Mouse (Mus musculus) G1E (cell line): ENCODE measurements around the gene Gm12216.

ENCODE experiments used
- CTCF ChIP-seq: IDR thresholded peaks from 2 replicates; pipeline ENCODE4 v1.5.1; 2012; ENCODE audit warnings: low read depth, low read length, inconsistent platforms, mixed read lengths
- GATA1 ChIP-seq: IDR thresholded peaks from 2 replicates; pipeline ENCODE4 v1.6.1; 2012; ENCODE audit warnings: borderline replicate concordance, low read length, inconsistent platforms, mixed read lengths

DNA sequence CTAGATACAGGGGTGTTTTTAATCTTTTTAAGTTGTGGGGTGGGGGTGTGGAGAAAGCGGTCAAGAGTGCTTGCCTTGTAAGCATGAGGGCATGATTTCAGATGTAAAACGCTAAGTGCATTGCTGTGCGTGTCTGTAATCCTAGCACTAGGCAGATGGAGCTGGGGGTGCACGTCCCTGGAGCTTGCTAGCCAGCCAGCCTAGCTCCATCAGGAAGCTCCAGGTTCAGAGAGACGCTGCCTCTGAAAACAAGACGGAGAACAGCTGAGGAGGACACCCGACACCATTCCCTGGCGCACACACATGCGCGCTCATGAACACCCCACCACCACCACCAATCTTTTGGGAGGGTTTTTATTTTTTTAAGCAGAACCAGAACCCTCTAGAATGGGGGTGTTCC lies 15.9 kb downstream of the Gm12216 start:
- TF ChIP-seq CTCF, result no peak
- TF ChIP-seq GATA1, result no peak
